Comparison of ENCODE assay signal across 7 mouse cellular contexts in genomic region chr8:34546815-34547214, GRCm38 (mm10).
DNase-seq lines count a peak whose midpoint lies in the region; ATAC-seq and TF ChIP-seq lines count a peak whose summit lies in the region.

No protein-coding gene starts in this region.

- no peaks in the 10 kb centered on the region for H3K27me3 ChIP-seq in CH12.LX (replicated peaks)
- no peaks in the 10 kb centered on the region for H3K27me3 ChIP-seq in hindbrain, embryonic 15.5 days
- no peaks in the 10 kb centered on the region for H3K27me3 ChIP-seq in midbrain, embryonic 11.5 days (ENCODE audit: control insufficient read depth, insufficient read depth, low read length)

- no peak for TF ChIP-seq EP300 in CH12.LX (IDR thresholded peaks at IDR 0.05; ENCODE audit: low read length)

- H3K36me3 ChIP-seq in CH12.LX (replicated peaks in 1 of 2; ENCODE audit: control insufficient read depth in 1 of 2, insufficient read depth in 1 of 2, low read length in 1 of 2), result no peaks in the 10 kb centered on the region
- H3K36me3 ChIP-seq in hindbrain, embryonic 15.5 days, result no peaks in the 10 kb centered on the region
- H3K36me3 ChIP-seq in midbrain, embryonic 11.5 days (ENCODE audit: control insufficient read depth, insufficient read depth, low read length), result no peaks in the 10 kb centered on the region

- no peak for TF ChIP-seq RAD21 in CH12.LX (IDR thresholded peaks at IDR 0.05; ENCODE audit: low read depth, low read length)

- H3K4me2 ChIP-seq in CH12.LX (ENCODE audit: insufficient read depth, low read depth, poor library complexity, severe bottlenecking), result peak overlapping the region; percentile 44; the same call in 1 of the 2 replicates
- 0 out of 2 replicates have a peak overlapping the region, but pooled peaks have one; percentile 27 for H3K4me2 ChIP-seq in hindbrain, embryonic 15.5 days
- H3K4me2 ChIP-seq in midbrain, embryonic 11.5 days, result peak overlapping the region; percentile 10; the same call in 1 of the 2 replicates

- H3K9ac ChIP-seq in CH12.LX (ENCODE audit: insufficient read depth, low read depth), result no peak overlapping the region
- H3K9ac ChIP-seq in hindbrain, embryonic 15.5 days, result no peak overlapping the region
- no peak overlapping the region for H3K9ac ChIP-seq in midbrain, embryonic 11.5 days (ENCODE audit: low read length)

- TF ChIP-seq CTCF in CH12.LX (conservative IDR thresholded peaks at IDR 0.05 in 1 of 2, IDR thresholded peaks at IDR 0.05 in 1 of 2; ENCODE audit: low read depth in 2 of 2, low read length in 2 of 2), result no peak

- 23% methylated on average over 11 of the region's 11 CpGs for WGBS in hindbrain, embryonic 15.5 days
- 18% methylated on average over 10 of the region's 11 CpGs for WGBS in midbrain, embryonic 11.5 days

- 0 out of 4 replicates have a peak, but pooled peaks cover 0 to 3% of the 10 kb centered on the region in 2 experiments for H3K4me1 ChIP-seq in CH12.LX (ENCODE audit: control insufficient read depth in 1 of 2, insufficient read depth in 2 of 2)
- peaks cover 4% of the 10 kb centered on the region; the same call in 1 of the 2 replicates for H3K4me1 ChIP-seq in hindbrain, embryonic 15.5 days (replicated peaks)
- no peaks in the 10 kb centered on the region for H3K4me1 ChIP-seq in midbrain, embryonic 11.5 days (ENCODE audit: control insufficient read depth, insufficient read depth, low read length)

- dilution Hi-C loops in CH12.LX (cut with MboI; ENCODE audit: extremely low pct_ligation_motif_present, extremely low pct_unique_long_range_greater_than_20kb, low sequenced_read_pairs), result no loop called here

- intact Hi-C loops in gastrocnemius, postnatal 14 days (cut with DNase I; ENCODE audit: low total_unique reads), result no loop called here

- peak; percentile 8 to 17 for DNase-seq in B cell, adult 2 months
- DNase-seq in CH12.LX (ENCODE audit: extremely low read depth) (no peak), MN1 (ENCODE audit: low spot score) (no peak)
- peak; percentile 56 for DNase-seq in midbrain, embryonic 11.5 days (ENCODE audit: low spot score, missing footprints)
- DNase-seq in gastrocnemius, postnatal 4 days (ENCODE audit: low spot score in 2 of 2), result no peak
- no peak for DNase-seq in gastrocnemius, postnatal 14 days

- no peak overlapping the region for H3K4me3 ChIP-seq in CH12.LX (replicated peaks in 1 of 3; ENCODE audit: low read depth in 2 of 3, low read length in 2 of 3, poor library complexity in 1 of 3)
- H3K4me3 ChIP-seq in hindbrain, embryonic 15.5 days, result no peak overlapping the region
- H3K4me3 ChIP-seq in midbrain, embryonic 11.5 days (ENCODE audit: low read depth, low read length), result no peak overlapping the region

- H3K9me3 ChIP-seq in CH12.LX (replicated peaks; ENCODE audit: low read length), result no peaks in the 10 kb centered on the region
- no peaks in the 10 kb centered on the region for H3K9me3 ChIP-seq in hindbrain, embryonic 15.5 days
- no peaks in the 10 kb centered on the region for H3K9me3 ChIP-seq in midbrain, embryonic 11.5 days (ENCODE audit: control insufficient read depth, low read length)

- TF ChIP-seq POLR2A in CH12.LX (IDR thresholded peaks at IDR 0.05; ENCODE audit: low read depth, low read length), result no peak

- in situ Hi-C loops in CH12.LX (cut with MboI; ENCODE audit: low pct_ligation_motif_present, low pct_unique_long_range_greater_than_20kb, low sequenced_read_pairs), result no loop called here

- no peak overlapping the region for H3K27ac ChIP-seq in CH12.LX (ENCODE audit: insufficient read depth, low read depth)
- no peak overlapping the region for H3K27ac ChIP-seq in hindbrain, embryonic 15.5 days (replicated peaks)
- no peak overlapping the region for H3K27ac ChIP-seq in midbrain, embryonic 11.5 days (ENCODE audit: low read depth, low read length)

- ATAC-seq in hindbrain, embryonic 15.5 days (ENCODE audit: low FRiP score, low read depth), result no peak
- no peak for ATAC-seq in midbrain, embryonic 11.5 days (ENCODE audit: low FRiP score)

- H3K79me2 ChIP-seq in CH12.LX (replicated peaks; ENCODE audit: control insufficient read depth, extremely low read depth, insufficient read depth, poor library complexity, severe bottlenecking), result no peaks in the 10 kb centered on the region

TF ChIP-seq in CH12.LX, 34 proteins besides CTCF, POLR2A, EP300 and RAD21:
- TF ChIP-seq MYC (IDR thresholded peaks at IDR 0.05; ENCODE audit: low read depth, low read length), result no peak
- TF ChIP-seq CHD1 (IDR thresholded peaks at IDR 0.05; ENCODE audit: low read depth, low read length), result no peak
- no peak for TF ChIP-seq MAFK (IDR thresholded peaks at IDR 0.05; ENCODE audit: insufficient replicate concordance, low read length)
- TF ChIP-seq ZNF384 (IDR thresholded peaks at IDR 0.05; ENCODE audit: low read depth, low read length), result peak; percentile 97
- no peak for TF ChIP-seq JUND (conservative IDR thresholded peaks at IDR 0.05; ENCODE audit: low read depth, low read length)
- TF ChIP-seq POLR2AphosphoS2 (IDR thresholded peaks at IDR 0.05; ENCODE audit: low read depth, low read length), result no peak
- no peak for TF ChIP-seq SIN3A (IDR thresholded peaks at IDR 0.05; ENCODE audit: low read length)
- TF ChIP-seq ZKSCAN1 (IDR thresholded peaks at IDR 0.05; ENCODE audit: borderline replicate concordance, low read depth, low read length), result no peak
- TF ChIP-seq E2F4 (IDR thresholded peaks at IDR 0.05; ENCODE audit: insufficient replicate concordance, low read depth, low read length), result no peak
- TF ChIP-seq MEF2A (IDR thresholded peaks at IDR 0.05; ENCODE audit: borderline replicate concordance, low read depth, low read length), result no peak
- TF ChIP-seq TBP (conservative IDR thresholded peaks at IDR 0.05; ENCODE audit: low read depth, low read length), result no peak
- TF ChIP-seq HCFC1 (IDR thresholded peaks at IDR 0.05; ENCODE audit: low read depth, low read length), result no peak
- peak; percentile 51 for TF ChIP-seq CHD2 (IDR thresholded peaks at IDR 0.05; ENCODE audit: low read length)
- TF ChIP-seq USF2 (conservative IDR thresholded peaks at IDR 0.05; ENCODE audit: low read depth, low read length), result no peak
- peak; percentile 35; the same call in 1 of the 2 replicates for TF ChIP-seq IRF4 (IDR thresholded peaks at IDR 0.05; ENCODE audit: low read depth, low read length)
- no peak for TF ChIP-seq BHLHE40 (IDR thresholded peaks at IDR 0.05; ENCODE audit: low read depth, low read length)
- TF ChIP-seq ELF1 (IDR thresholded peaks at IDR 0.05; ENCODE audit: low read depth, low read length), result no peak
- TF ChIP-seq PAX5 (IDR thresholded peaks at IDR 0.05; ENCODE audit: low read length), result no peak
- TF ChIP-seq KAT2A (IDR thresholded peaks at IDR 0.05; ENCODE audit: insufficient replicate concordance, low read length), result no peak
- no peak for TF ChIP-seq MAX (IDR thresholded peaks at IDR 0.05; ENCODE audit: low read length)
- no peak for TF ChIP-seq UBTF (IDR thresholded peaks at IDR 0.05; ENCODE audit: low read depth, low read length)
- no peak for TF ChIP-seq ETS1 (conservative IDR thresholded peaks at IDR 0.05; ENCODE audit: low read depth, low read length)
- TF ChIP-seq NELFE (IDR thresholded peaks at IDR 0.05; ENCODE audit: low read depth, low read length), result no peak

Comparison
In these comparisons a context has a peak if more than half of its experiments do, and no peak if none do; other contexts are left out.
1. DNase-seq: peak in B cell, adult 2 months (2 of 2) and midbrain, embryonic 11.5 days (single experiment); none in CH12.LX (single experiment), gastrocnemius, postnatal 4 days (0 of 2), gastrocnemius, postnatal 14 days (single experiment) and MN1 (single experiment).
2. Peak in every context shown above with its lines, with median percentiles within 50 percentile points of each other: H3K4me2 ChIP-seq.